Mouse (Mus musculus): Measurements from ENCODE around the gene Capn15.

DNA sequence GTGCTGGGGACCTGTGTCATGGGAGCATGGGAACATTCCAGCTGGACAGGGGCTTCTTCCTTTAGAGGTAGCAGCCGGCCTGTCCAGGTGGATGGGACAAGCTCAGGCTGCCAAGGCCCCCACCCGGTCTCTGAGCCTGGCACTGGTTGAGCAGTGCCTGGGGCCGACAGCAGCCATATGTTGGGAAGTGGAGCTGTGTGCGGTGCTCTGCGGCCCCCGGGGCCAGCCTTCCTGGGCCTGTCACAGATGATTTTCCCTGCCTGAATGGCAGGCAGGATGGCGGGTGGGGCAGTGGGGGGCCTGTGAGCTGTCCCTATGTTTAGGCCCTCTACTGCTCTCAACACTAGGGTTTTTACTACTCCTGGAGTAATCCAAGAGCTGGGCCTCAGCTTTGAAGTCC lies 29.4 kb downstream of the Capn15 start:
- no peak for TF ChIP-seq CTCF (IDR thresholded peaks at IDR 0.05; ENCODE audit: low read depth)
- TF ChIP-seq EP300 (IDR thresholded peaks at IDR 0.05; ENCODE audit: low read depth), result no peak
